Mouse (Mus musculus): ENCODE data around the gene Otulin. TPM values are rescaled to one million over a fixed set of nuclear protein-coding genes. Genes with fewer than 3 reads are reported as not detected.

The Otulin gene
- polyA plus RNA-seq, 1 experiment from 2014 or later: 26.2 TPM

GRCm38 (mm10) chr15:27657866-27658265 is 27.4 kb upstream of the Otulin start:
- Histone ChIP-seq H3K36me3 (no peaks in the 10 kb centered on the region), H3K4me3 (no peak overlapping the region), H3K4me2 (no peak overlapping the region), H3K9me3 (replicated peaks) (0 out of 2 replicates have a peak, but pooled peaks cover 8% of the 10 kb centered on the region), H3K27ac (ENCODE audit: poor library complexity, severe bottlenecking) (no peak overlapping the region), H3K27me3 (replicated peaks) (0 out of 2 replicates have a peak, but pooled peaks cover 7% of the 10 kb centered on the region), H3K9ac (no peak overlapping the region), H3K4me1 (replicated peaks) (no peaks in the 10 kb centered on the region)
- ATAC-seq (ENCODE audit: insufficient number of reproducible peaks, low FRiP score): no peak
- WGBS: 92% methylated on average over 10 of the region's 10 CpGs

- Histone ChIP-seq H3K9me3 (replicated peaks) (0 out of 2 replicates have a peak, but pooled peaks cover 8% of the 10 kb centered on the region), H3K4me2 (no peak overlapping the region), H3K36me3 (no peaks in the 10 kb centered on the region), H3K4me3 (no peak overlapping the region), H3K9ac (no peak overlapping the region), H3K27me3 (replicated peaks) (0 out of 2 replicates have a peak, but pooled peaks cover 7% of the 10 kb centered on the region), H3K27ac (ENCODE audit: poor library complexity, severe bottlenecking) (no peak overlapping the region), H3K4me1 (replicated peaks) (no peaks in the 10 kb centered on the region)
- WGBS: 74% methylated on average over 9 of the region's 9 CpGs
- no peak for ATAC-seq (ENCODE audit: insufficient number of reproducible peaks, low FRiP score)
Observed at GRCm38 (mm10) chr15:27656626-27657025, 26.1 kb upstream of the Otulin start.

GRCm38 (mm10) chr15:27655015-27655414 is 24.5 kb upstream of the Otulin start:
- Histone ChIP-seq H3K4me1 (replicated peaks) (no peaks in the 10 kb centered on the region), H3K27me3 (replicated peaks) (0 out of 2 replicates have a peak, but pooled peaks cover 7% of the 10 kb centered on the region), H3K27ac (ENCODE audit: poor library complexity, severe bottlenecking) (no peak overlapping the region), H3K4me3 (no peak overlapping the region), H3K4me2 (no peak overlapping the region), H3K9ac (no peak overlapping the region), H3K36me3 (no peaks in the 10 kb centered on the region), H3K9me3 (replicated peaks) (0 out of 2 replicates have a peak, but pooled peaks cover 8% of the 10 kb centered on the region)
- ATAC-seq (ENCODE audit: insufficient number of reproducible peaks, low FRiP score): no peak
- WGBS: 13% methylated on average over 5 of the region's 5 CpGs

GRCm38 (mm10) chr15:27647686-27648085 is 17.2 kb upstream of the Otulin start:
- Histone ChIP-seq H3K4me2 (no peak overlapping the region), H3K27ac (ENCODE audit: poor library complexity, severe bottlenecking) (no peak overlapping the region), H3K4me3 (no peak overlapping the region), H3K4me1 (replicated peaks) (no peaks in the 10 kb centered on the region), H3K9ac (no peak overlapping the region), H3K9me3 (replicated peaks) (no peaks in the 10 kb centered on the region), H3K36me3 (no peaks in the 10 kb centered on the region), H3K27me3 (replicated peaks) (no peaks in the 10 kb centered on the region)
- 45% methylated on average over 3 of the region's 3 CpGs for WGBS
- no peak for ATAC-seq (ENCODE audit: insufficient number of reproducible peaks, low FRiP score)

- ATAC-seq (ENCODE audit: insufficient number of reproducible peaks, low FRiP score): no peak
- Histone ChIP-seq H3K9ac (no peak overlapping the region), H3K4me2 (no peak overlapping the region), H3K4me3 (no peak overlapping the region), H3K27me3 (replicated peaks) (no peaks in the 10 kb centered on the region), H3K4me1 (replicated peaks) (no peaks in the 10 kb centered on the region), H3K27ac (ENCODE audit: poor library complexity, severe bottlenecking) (no peak overlapping the region), H3K36me3 (no peaks in the 10 kb centered on the region), H3K9me3 (replicated peaks) (no peaks in the 10 kb centered on the region)
- 92% methylated on average over 8 of the region's 8 CpGs for WGBS
Observed at GRCm38 (mm10) chr15:27646665-27647064, 16.2 kb upstream of the Otulin start.

GRCm38 (mm10) chr15:27645250-27645649 is 14.8 kb upstream of the Otulin start:
- Histone ChIP-seq H3K4me1 (replicated peaks) (peaks cover 3% of the 10 kb centered on the region; the same call in 1 of the 2 replicates), H3K27ac (ENCODE audit: poor library complexity, severe bottlenecking) (no peak overlapping the region), H3K36me3 (no peaks in the 10 kb centered on the region), H3K9me3 (replicated peaks) (no peaks in the 10 kb centered on the region), H3K9ac (no peak overlapping the region), H3K27me3 (replicated peaks) (no peaks in the 10 kb centered on the region), H3K4me3 (no peak overlapping the region), H3K4me2 (no peak overlapping the region)
- ATAC-seq (ENCODE audit: insufficient number of reproducible peaks, low FRiP score): no peak
- 77% methylated on average over 3 of the region's 3 CpGs for WGBS

GRCm38 (mm10) chr15:27642895-27643294 is 12.4 kb upstream of the Otulin start:
- Histone ChIP-seq H3K36me3 (no peaks in the 10 kb centered on the region), H3K9me3 (replicated peaks) (no peaks in the 10 kb centered on the region), H3K27ac (ENCODE audit: poor library complexity, severe bottlenecking) (no peak overlapping the region), H3K4me1 (replicated peaks) (peaks cover 3% of the 10 kb centered on the region; the same call in 1 of the 2 replicates), H3K4me2 (no peak overlapping the region), H3K9ac (no peak overlapping the region), H3K4me3 (no peak overlapping the region), H3K27me3 (replicated peaks) (no peaks in the 10 kb centered on the region)
- ATAC-seq (ENCODE audit: insufficient number of reproducible peaks, low FRiP score): no peak
- WGBS: 80% methylated on average over 3 of the region's 3 CpGs

GRCm38 (mm10) chr15:27641171-27641570 is 10.7 kb upstream of the Otulin start:
- ATAC-seq (ENCODE audit: insufficient number of reproducible peaks, low FRiP score): no peak
- H3K27me3 ChIP-seq (replicated peaks): no peaks in the 10 kb centered on the region
- no peaks in the 10 kb centered on the region for H3K9me3 ChIP-seq (replicated peaks)
- no peak overlapping the region for H3K27ac ChIP-seq (ENCODE audit: poor library complexity, severe bottlenecking)
- no peaks in the 10 kb centered on the region for H3K36me3 ChIP-seq
- no peak overlapping the region for H3K9ac ChIP-seq
- H3K4me2 ChIP-seq: no peak overlapping the region
- peaks cover 3% of the 10 kb centered on the region; the same call in 1 of the 2 replicates for H3K4me1 ChIP-seq (replicated peaks)
- 40% methylated on average over 12 of the region's 12 CpGs for WGBS
- H3K4me3 ChIP-seq: no peak overlapping the region

GRCm38 (mm10) chr15:27633941-27634900 is 3.7 kb upstream of the Otulin start:
- no peak overlapping the region for H3K4me2 ChIP-seq
- WGBS: 72% methylated on average over 8 of the region's 8 CpGs
- ATAC-seq (ENCODE audit: insufficient number of reproducible peaks, low FRiP score): no peak

GRCm38 (mm10) chr15:27629800-27630600 is 493 bp downstream of the Otulin start:
- Histone ChIP-seq H3K36me3 (peaks cover 15% of the 10 kb centered on the region), H3K27ac (ENCODE audit: poor library complexity, severe bottlenecking) (peak overlapping the region; percentile 61), H3K27me3 (replicated peaks) (no peaks in the 10 kb centered on the region), H3K4me1 (replicated peaks) (peaks cover 37% of the 10 kb centered on the region), H3K4me3 (peak overlapping the region; percentile 96), H3K9ac (peak overlapping the region; percentile 96), H3K4me2 (peak overlapping the region; percentile 78), H3K9me3 (replicated peaks) (no peaks in the 10 kb centered on the region)
- no peak for ATAC-seq (ENCODE audit: insufficient number of reproducible peaks, low FRiP score)
- WGBS: 2% methylated on average over 53 of the region's 53 CpGs

More at GRCm38 (mm10) chr15:27633941-27634900, 3.7 kb upstream of the Otulin start:
- Histone ChIP-seq H3K4me1 (replicated peaks) (peaks cover 6% of the 10 kb centered on the region), H3K27me3 (replicated peaks) (no peaks in the 10 kb centered on the region), H3K27ac (ENCODE audit: poor library complexity, severe bottlenecking) (no peak overlapping the region), H3K4me3 (no peak overlapping the region), H3K9ac (no peak overlapping the region), H3K36me3 (no peaks in the 10 kb centered on the region), H3K9me3 (replicated peaks) (no peaks in the 10 kb centered on the region)

- no peaks in the 10 kb centered on the region for H3K27me3 ChIP-seq (replicated peaks)
- peak overlapping the region; percentile 78 for H3K4me2 ChIP-seq
- peaks cover 15% of the 10 kb centered on the region for H3K36me3 ChIP-seq
- 73% methylated on average over 4 of the region's 4 CpGs for WGBS
- H3K4me1 ChIP-seq (replicated peaks): peaks cover 47% of the 10 kb centered on the region
- ATAC-seq (ENCODE audit: insufficient number of reproducible peaks, low FRiP score): no peak
- H3K4me3 ChIP-seq: peak overlapping the region; percentile 96
- H3K27ac ChIP-seq (ENCODE audit: poor library complexity, severe bottlenecking): no peak overlapping the region
- no peak overlapping the region for H3K9ac ChIP-seq
- H3K9me3 ChIP-seq (replicated peaks): no peaks in the 10 kb centered on the region
Observed at GRCm38 (mm10) chr15:27629046-27629445, 1.4 kb downstream of the Otulin start.

Data from heart, embryonic 12.5 days (tissue).